Mouse (Mus musculus) monocyte, adult 2 months (primary cell): ENCODE measurements around the gene Commd7.

Experiments used
- DNase-seq, 2 experiments: peaks; one replicate each; pipeline ENCODE4 v3.0.0; 2022; ENCODE audit warnings: low spot score in 2 of 2, low read depth in 1 of 2

The Commd7 gene

GRCm38 (mm10) chr2:153592056-153593014 is 40.2 kb downstream of the Commd7 start:
- DNase-seq = no peak

DNA sequence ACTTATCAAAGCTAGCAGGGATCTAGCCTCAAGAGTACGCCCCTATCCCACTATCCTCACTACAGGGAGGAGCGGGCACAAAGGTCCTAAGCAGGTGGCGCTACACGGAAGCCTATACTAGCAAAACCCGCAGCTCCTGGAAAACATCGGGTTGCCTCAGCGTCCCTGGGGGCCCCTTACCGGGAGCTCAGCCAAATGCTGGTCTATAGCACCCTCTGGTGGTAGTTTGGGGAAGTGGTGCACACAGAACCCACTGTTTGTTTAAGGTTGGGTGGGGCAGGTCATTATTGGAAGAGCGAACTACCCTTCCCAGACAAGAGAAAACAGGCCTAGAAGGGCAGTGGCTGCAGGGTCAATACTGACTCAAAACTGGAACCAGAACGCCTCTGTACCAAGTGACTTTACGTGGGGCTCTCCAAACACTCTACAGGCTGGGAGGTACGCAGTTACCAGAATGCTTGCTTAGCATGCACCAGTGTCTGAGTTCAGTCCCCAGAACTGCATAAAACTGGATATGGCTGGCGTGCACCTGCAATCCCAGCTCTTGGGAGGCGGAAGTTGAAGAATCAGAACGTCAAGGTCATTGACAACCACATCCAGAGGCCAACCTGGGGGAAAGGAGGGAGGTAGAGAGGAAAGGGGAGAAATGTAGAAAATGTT is 45.9 kb downstream of the Commd7 start:
- peak in 1 of 2 experiments; percentile 51 for DNase-seq

DNA sequence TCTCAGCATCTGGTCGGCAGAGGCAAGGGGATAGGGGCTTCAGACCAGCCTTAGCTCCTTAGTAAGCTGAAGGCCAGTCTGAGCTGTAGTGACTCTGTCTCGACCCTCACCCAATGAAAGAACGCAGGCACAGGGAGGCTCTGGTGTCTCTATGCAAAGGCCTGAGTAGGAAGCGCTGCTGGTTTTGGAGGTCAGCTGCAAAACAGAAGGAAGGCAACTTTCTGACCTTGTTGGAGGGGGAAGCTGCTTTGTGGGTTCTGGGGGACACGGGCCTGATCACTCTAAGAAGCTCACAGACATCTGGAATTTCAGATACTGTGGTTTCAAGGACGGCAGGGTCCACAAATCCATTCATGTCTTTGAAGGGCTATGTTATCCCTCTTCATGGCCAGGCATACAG is 46.6 kb downstream of the Commd7 start:
- no peak for DNase-seq

DNA sequence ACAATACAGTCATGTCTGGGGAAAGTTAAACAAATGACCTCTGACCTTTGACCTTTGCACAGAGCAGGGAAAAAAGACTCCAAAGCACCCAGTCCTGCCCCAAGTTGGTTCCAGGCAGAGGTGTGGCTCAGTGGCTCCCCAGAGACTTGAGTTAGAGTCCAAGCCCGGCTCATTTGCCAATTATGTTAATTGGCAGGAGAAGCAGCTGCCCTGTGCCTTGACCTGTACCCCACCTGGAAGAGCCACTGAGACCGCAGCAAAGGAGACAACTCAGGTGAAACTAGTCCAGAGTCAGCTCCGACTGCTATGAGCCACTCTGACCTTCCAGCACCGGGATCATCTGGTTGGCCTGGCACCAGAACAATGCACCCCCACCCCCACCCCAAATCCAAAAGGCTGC is 48.2 kb downstream of the Commd7 start:
- no peak for DNase-seq

DNA sequence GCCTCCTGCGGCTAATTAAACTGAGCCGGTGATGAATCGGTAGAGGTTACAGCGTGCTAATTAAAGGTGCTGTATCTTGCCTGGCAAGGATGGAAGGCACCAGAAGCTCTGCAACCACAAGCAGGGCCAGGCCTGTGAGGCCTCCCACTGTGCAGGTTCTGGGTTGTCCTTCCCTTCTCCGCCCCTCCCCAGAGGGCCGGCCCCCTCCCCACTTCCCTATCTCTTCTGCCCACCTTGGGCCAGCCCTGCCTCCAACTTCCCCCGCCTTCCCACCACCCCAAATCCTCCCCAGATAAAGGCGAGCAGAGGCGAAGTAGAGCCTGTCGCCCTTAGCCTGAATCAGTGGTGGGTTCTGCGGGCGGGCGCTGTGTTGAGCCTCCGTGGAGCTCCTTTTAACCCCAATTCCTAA is 48.9 kb downstream of the Commd7 start:
- DNase-seq = no peak

GRCm38 (mm10) chr2:153582876-153583585 is 49.5 kb downstream of the Commd7 start:
- DNase-seq = no peak

DNA sequence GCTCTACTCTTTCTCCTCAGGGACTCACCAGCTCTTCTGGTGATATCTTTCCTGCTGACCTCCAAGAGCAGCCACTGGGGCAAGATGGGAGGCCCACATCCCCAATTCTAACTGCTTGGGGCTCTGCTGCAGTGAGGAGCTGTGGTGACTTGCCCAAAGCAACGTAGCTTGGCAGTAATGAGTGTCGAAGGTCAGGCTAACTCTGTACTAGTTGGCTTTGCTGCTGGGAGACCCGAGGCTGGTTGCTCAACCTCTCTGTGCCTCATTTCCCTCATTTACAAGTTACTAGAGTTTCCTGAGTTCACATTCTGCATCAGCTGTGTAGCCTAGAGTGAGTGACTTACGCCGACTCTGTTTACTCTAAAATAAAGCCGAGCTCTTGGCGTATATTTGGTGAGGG is 51.2 kb downstream of the Commd7 start:
- no peak for DNase-seq

DNA sequence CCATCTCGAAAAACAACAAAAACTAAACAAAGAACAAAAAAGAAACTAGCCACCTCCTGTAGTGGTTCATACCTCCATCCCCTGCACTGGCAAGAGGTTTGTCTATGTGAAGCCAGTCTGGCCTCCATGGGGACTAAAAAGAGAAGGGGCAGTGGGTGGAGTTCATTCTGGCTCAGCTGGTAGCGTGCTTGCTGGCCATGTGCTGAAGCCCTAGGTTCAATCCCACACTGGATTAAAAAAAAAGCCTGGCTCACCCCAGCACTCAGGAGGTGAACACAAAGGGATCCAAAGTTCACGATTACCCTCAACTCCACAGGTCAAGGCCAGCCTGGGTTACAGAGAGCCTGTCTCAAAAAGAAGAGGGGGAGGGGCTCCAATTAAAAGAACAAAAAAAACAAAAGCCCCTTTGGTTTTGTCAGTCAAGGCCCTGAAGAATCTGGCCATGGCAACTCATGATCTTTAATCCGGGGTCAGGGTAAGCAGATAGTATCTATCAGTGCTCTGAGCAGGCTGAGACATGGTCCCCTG is 52.1 kb downstream of the Commd7 start:
- no peak for DNase-seq

GRCm38 (mm10) chr2:153580042-153580441 is 52.5 kb downstream of the Commd7 start:
- DNase-seq = no peak

- no peak for DNase-seq
These were observed 55.5 kb downstream of the Commd7 start for GRCm38 (mm10) chr2:153577122-153577521.

DNA sequence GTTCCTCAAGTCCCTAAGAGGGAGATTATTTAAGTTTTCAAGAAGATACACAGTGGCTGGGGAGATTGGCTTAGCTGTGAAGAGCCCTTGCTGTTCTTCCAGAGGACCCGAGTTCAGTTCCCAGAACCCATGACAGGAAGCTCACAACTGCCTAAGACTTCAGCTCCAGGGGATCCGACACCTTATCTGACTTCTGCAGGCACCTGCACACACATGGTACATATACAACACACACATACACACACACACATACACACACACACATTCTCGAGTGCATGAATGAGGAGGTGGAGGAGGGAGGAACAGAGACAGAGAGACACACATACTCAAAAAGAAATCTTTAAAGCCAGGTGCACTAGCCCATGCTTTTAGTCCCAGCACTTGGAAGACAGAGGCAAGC is 56.4 kb downstream of the Commd7 start:
- no peak for DNase-seq

GRCm38 (mm10) chr2:153575554-153575953 is 57.0 kb downstream of the Commd7 start:
- no peak for DNase-seq

GRCm38 (mm10) chr2:153573101-153573500 is 59.5 kb downstream of the Commd7 start:
- no peak for DNase-seq

DNA sequence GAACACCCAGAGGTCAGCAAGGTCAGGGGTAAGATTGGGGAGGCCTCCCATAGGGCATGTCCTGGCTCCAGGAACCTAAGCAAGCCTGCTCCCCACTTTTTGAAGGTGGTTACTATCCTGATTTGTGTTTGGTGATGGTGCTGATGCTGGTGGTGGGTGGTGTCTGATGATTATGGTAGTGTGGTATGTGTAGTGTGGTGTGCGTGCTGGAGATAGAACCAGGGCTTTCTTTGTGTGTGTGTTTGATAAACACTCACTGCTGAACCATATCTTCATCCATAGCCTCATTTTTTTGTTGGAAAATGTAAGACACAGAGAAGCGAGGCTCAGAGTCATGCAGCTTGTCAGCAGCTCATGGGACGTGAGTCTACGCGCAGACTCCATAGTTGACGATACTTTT is 64.0 kb downstream of the Commd7 start:
- DNase-seq = no peak

GRCm38 (mm10) chr2:153568013-153568412 is 64.6 kb downstream of the Commd7 start:
- no peak for DNase-seq
